Mouse (Mus musculus) C2C12 (cell line): ENCODE results near the gene Srpr.

Experiments used
- CTCF ChIP-seq: IDR thresholded peaks from one replicate; pipeline ENCODE4 v1.5.1; 2011; ENCODE audit not compliant: control insufficient read depth, insufficient read depth, insufficient read length
- USF1 ChIP-seq: IDR thresholded peaks from one replicate; pipeline ENCODE4 v1.6.1; 2011; ENCODE audit warnings: low read depth, mild to moderate bottlenecking, control low read depth, moderate library complexity

- TF ChIP-seq CTCF: no peak
- TF ChIP-seq USF1: no peak
Observed at GRCm38 (mm10) chr9:35198945-35199771, 817 bp upstream of the Srpr start.
